Mouse (Mus musculus) testis, adult 2 months (tissue): ENCODE measurements at regions not wholly inside any gene's neighbourhood (a gene's known extent, or its start where the extent isn't known, plus 50 kb on each side); places are given as distances from the start of the nearest gene placed in this dataset.

Experiments
- H3K27ac ChIP-seq: fragments of 200-500 bp; 2 replicates; pipeline ENCODE4 v1.5.1; 2012; ENCODE audit warnings: low read depth, low read length; ENCODE audit not compliant: control insufficient read depth, insufficient read depth
- H3K27me3 ChIP-seq: fragments of 200-500 bp; 2 replicates; pipeline ENCODE4 v1.6.1; 2012; ENCODE audit warnings: mild to moderate bottlenecking, low read length, moderate library complexity; ENCODE audit not compliant: control insufficient read depth, insufficient read depth
- H3K36me3 ChIP-seq: fragments of 200-500 bp; 2 replicates; pipeline ENCODE4 v1.6.1; 2012; ENCODE audit warnings: mild to moderate bottlenecking, low read length; ENCODE audit not compliant: control insufficient read depth, insufficient read depth
- H3K4me1 ChIP-seq: fragments of 200-500 bp; 2 replicates; pipeline ENCODE4 v1.6.1; 2012; ENCODE audit warnings: low read length; ENCODE audit not compliant: control insufficient read depth, insufficient read depth
- H3K4me3 ChIP-seq: fragments of 200-500 bp; 2 replicates; pipeline ENCODE4 v1.5.1; 2012; ENCODE audit warnings: low read depth, mild to moderate bottlenecking, low read length, moderate library complexity, mixed read lengths; ENCODE audit not compliant: control insufficient read depth
- CTCF ChIP-seq: fragments of 200-500 bp; IDR thresholded peaks from 2 replicates; pipeline ENCODE4 v1.5.1; 2012; ENCODE audit warnings: low read depth, mild to moderate bottlenecking, inconsistent platforms, low read length, moderate library complexity; ENCODE audit not compliant: control insufficient read depth, insufficient read depth, insufficient replicate concordance
- POLR2A ChIP-seq: fragments of 200-500 bp; IDR thresholded peaks from 2 replicates; pipeline ENCODE4 v1.6.1; 2012; ENCODE audit warnings: low read depth, mild to moderate bottlenecking, inconsistent platforms, low read length, moderate library complexity; ENCODE audit not compliant: control insufficient read depth

- no peak overlapping the region for H3K27ac ChIP-seq
- TF ChIP-seq POLR2A (no peak), CTCF (no peak)
- H3K36me3 ChIP-seq: no peaks in the 10 kb centered on the region
These were observed 101.0 kb upstream of the Gm26657 start for GRCm38 (mm10) chr4:56638704-56639478.

GRCm38 (mm10) chr4:56636265-56636664 lies 103.6 kb upstream of the Gm26657 start:
- Histone ChIP-seq H3K27ac (no peak overlapping the region), H3K27me3 (no peaks in the 10 kb centered on the region), H3K4me1 (no peaks in the 10 kb centered on the region), H3K4me3 (no peak overlapping the region), H3K36me3 (no peaks in the 10 kb centered on the region)
- TF ChIP-seq POLR2A: no peak
- TF ChIP-seq CTCF: no peak

More at GRCm38 (mm10) chr4:56638704-56639478, 101.0 kb upstream of the Gm26657 start:
- no peak overlapping the region for H3K4me3 ChIP-seq
- no peaks in the 10 kb centered on the region for H3K4me1 ChIP-seq
- H3K27me3 ChIP-seq: no peaks in the 10 kb centered on the region

- Histone ChIP-seq H3K27ac (no peak overlapping the region), H3K36me3 (no peaks in the 10 kb centered on the region), H3K27me3 (no peaks in the 10 kb centered on the region), H3K4me3 (no peak overlapping the region), H3K4me1 (no peaks in the 10 kb centered on the region)
- TF ChIP-seq POLR2A (no peak), CTCF (no peak)
These were observed 106.3 kb upstream of the Gm26657 start for GRCm38 (mm10) chr4:56633528-56633927.

- H3K4me3 ChIP-seq: no peak overlapping the region
- no peaks in the 10 kb centered on the region for H3K36me3 ChIP-seq
- no peaks in the 10 kb centered on the region for H3K4me1 ChIP-seq
- no peak for TF ChIP-seq CTCF
- TF ChIP-seq POLR2A: no peak
- H3K27ac ChIP-seq: no peak overlapping the region
- no peaks in the 10 kb centered on the region for H3K27me3 ChIP-seq
These were observed 109.6 kb upstream of the Gm26657 start for GRCm38 (mm10) chr4:56630251-56630650.

- H3K27me3 ChIP-seq: no peaks in the 10 kb centered on the region
- H3K4me1 ChIP-seq: no peaks in the 10 kb centered on the region
- TF ChIP-seq POLR2A (no peak), CTCF (no peak)
- no peak overlapping the region for H3K4me3 ChIP-seq
- H3K27ac ChIP-seq: no peak overlapping the region
- H3K36me3 ChIP-seq: no peaks in the 10 kb centered on the region
These were observed 112.7 kb upstream of the Gm26657 start for GRCm38 (mm10) chr4:56627206-56627605.

- H3K4me3 ChIP-seq: no peak overlapping the region
- no peak for TF ChIP-seq POLR2A
- no peak for TF ChIP-seq CTCF
- H3K36me3 ChIP-seq: no peaks in the 10 kb centered on the region
- no peaks in the 10 kb centered on the region; the same call in 1 of the 2 replicates for H3K4me1 ChIP-seq
- H3K27ac ChIP-seq: no peak overlapping the region
- H3K27me3 ChIP-seq: no peaks in the 10 kb centered on the region
These were observed 118.1 kb upstream of the Gm26657 start for GRCm38 (mm10) chr4:56621782-56622181.

GRCm38 (mm10) chr4:56621356-56621755 lies 118.5 kb upstream of the Gm26657 start:
- TF ChIP-seq POLR2A (no peak), CTCF (no peak)
- H3K4me3 ChIP-seq: no peak overlapping the region
- no peak overlapping the region for H3K27ac ChIP-seq
- H3K36me3 ChIP-seq: no peaks in the 10 kb centered on the region
- H3K27me3 ChIP-seq: no peaks in the 10 kb centered on the region
- no peaks in the 10 kb centered on the region; the same call in 1 of the 2 replicates for H3K4me1 ChIP-seq
